Mouse (Mus musculus) cortical plate, adult 2 months (tissue): ENCODE measurements around the gene Pakap.

Experiments used
- CTCF ChIP-seq: fragments of 200-500 bp; IDR thresholded peaks from 2 replicates; pipeline ENCODE4 v1.5.1; 2011; ENCODE audit warnings: mild to moderate bottlenecking, control low read depth, low read length; ENCODE audit not compliant: insufficient read depth; ENCODE audit errors: extremely low read depth
- POLR2A ChIP-seq: fragments of 200-500 bp; IDR thresholded peaks from 2 replicates; pipeline ENCODE4 v1.6.1; 2011; ENCODE audit warnings: mild to moderate bottlenecking, low read length, control low read depth; ENCODE audit not compliant: insufficient read depth; ENCODE audit errors: extremely low read depth

GRCm38 (mm10) chr4:57762424-57762823 lies 194.4 kb downstream of the Pakap start:
- TF ChIP-seq CTCF (no peak), POLR2A (no peak)
